Mouse (Mus musculus) cerebellum, adult 2 months (tissue): ENCODE results near the gene Cdc42se2.

Experiments used
- CTCF ChIP-seq: fragments of 200-500 bp; IDR thresholded peaks from 2 replicates; pipeline ENCODE4 v1.5.1; 2011; ENCODE audit warnings: low read depth, mild to moderate bottlenecking, control low read depth, low read length, moderate library complexity, borderline replicate concordance; ENCODE audit not compliant: insufficient read depth
- POLR2A ChIP-seq: fragments of 200-500 bp; IDR thresholded peaks from 2 replicates; pipeline ENCODE4 v1.6.1; 2011; ENCODE audit warnings: low read length, control low read depth, borderline replicate concordance; ENCODE audit not compliant: insufficient read depth

DNA sequence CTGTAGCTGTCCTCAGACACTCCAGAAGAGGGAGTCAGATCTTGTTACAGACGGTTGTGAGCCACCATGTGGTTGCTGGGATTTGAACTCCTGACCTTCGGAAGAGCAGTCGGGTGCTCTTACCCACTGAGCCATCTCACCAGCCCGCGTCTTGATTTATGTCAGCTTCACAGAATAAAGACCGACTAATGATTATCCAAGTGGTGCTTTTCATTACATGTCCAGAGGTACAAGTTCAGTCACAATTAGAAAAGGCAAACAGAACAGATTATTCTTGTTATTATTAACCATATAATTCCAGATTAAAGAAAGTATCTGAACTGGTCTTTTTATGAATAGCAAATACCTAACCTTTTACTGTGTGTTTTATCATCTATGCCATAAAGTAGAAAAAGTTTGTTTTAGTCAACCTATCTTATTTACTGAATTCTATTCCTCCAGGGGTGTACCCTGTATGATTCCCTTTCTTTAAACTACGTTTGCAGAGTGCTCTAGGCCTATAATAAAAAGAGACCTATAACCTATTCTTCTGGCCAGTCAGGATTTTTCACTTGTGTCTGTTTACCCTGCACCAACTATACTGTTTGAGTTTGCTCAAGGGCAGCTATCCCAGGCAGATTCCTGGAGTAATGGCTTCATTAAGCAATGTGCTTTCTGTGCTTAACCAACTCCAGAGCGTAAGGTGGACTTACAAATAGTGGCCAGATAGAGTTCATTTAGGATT is 113.7 kb downstream of the Cdc42se2 start:
- TF ChIP-seq POLR2A (no peak), CTCF (no peak)
